Mouse (Mus musculus) testis, adult 2 months (tissue): ENCODE measurements around the gene Gdf15.

Experiments used
- CTCF ChIP-seq: fragments of 200-500 bp; IDR thresholded peaks from 2 replicates; pipeline ENCODE4 v1.5.1; 2012; ENCODE audit warnings: low read depth, mild to moderate bottlenecking, inconsistent platforms, low read length, moderate library complexity; ENCODE audit not compliant: control insufficient read depth, insufficient read depth, insufficient replicate concordance
- POLR2A ChIP-seq: fragments of 200-500 bp; IDR thresholded peaks from 2 replicates; pipeline ENCODE4 v1.6.1; 2012; ENCODE audit warnings: low read depth, mild to moderate bottlenecking, inconsistent platforms, low read length, moderate library complexity; ENCODE audit not compliant: control insufficient read depth

DNA sequence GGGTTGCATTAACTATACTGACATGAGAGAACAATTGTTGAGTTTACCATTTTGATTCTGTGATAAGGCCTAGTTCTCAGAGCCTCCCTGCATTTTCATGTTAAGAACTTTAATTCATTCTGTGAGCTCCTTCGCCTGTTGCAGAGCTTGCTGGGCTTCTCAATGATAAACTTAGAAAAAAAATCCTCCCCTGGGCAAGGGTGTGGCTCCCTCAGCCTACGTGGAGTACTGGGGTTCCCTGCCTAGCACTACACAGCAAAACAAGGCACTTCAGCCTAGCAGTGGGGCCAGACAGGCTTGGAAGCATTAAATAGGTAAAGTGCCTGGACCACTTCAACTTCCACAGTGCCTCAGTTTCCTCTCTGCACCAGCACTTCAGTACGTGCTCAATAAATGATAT, 49.2 kb upstream of the Gdf15 start:
- TF ChIP-seq CTCF (no peak), POLR2A (no peak)
